Mouse (Mus musculus): ENCODE data around the gene Farp1.

DNA sequence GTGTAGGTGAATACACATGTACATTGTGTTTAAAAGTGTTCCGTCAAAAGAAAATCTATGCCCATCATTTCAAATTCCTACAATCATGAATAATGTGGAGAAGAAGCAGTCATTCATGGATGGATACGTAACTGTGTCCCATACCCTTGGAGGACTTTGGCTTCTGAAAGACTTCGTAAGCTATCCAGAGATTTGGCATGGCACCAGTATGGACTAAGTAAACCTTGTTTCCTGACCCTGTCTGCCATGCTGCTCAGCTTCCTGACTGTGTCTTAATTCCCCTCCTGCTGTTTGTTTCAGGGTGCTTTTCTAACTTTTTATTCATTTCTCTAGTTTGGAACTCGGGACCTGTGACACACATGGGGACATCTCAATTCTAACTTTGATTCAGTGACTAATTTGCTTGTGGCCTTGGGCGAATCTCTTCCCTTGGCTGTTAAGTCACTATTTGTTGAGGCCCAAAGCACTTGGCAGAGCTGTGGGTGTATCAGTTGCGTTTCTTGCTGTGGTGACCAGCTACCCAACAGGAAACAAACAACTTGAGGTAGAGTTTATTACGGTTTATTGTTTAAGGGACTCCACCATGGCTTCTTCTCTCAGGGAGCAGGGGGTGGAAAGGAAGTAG is 108.9 kb downstream of the Farp1 start:
- TF ChIP-seq CTCF (IDR thresholded peaks at IDR 0.05; ENCODE audit: borderline replicate concordance, insufficient read depth, low read depth, low read length) (no peak), POLR2A (IDR thresholded peaks at IDR 0.05; ENCODE audit: borderline replicate concordance, insufficient read depth, low read length) (no peak)
